26 mouse cellular contexts compared by ENCODE assay signal in genomic region chr4:133656997-133657396, GRCm38 (mm10). TPM values are rescaled to one million over a fixed set of nuclear protein-coding genes. Genes with fewer than 3 reads are reported as not detected.
DNase-seq lines count a peak whose midpoint lies in the region; ATAC-seq and TF ChIP-seq lines count a peak whose summit lies in the region.
"Had no signal": no experiment of that assay in that cellular context is flagged by ENCODE, and none has a peak within 500 bp of the region (broad histone marks: within the 10 kb centered on the region; RNA-seq: fewer than 3 reads in every experiment).

No protein-coding gene starts in this region.

- TF ChIP-seq CTCF in CH12.LX (conservative IDR thresholded peaks at IDR 0.05 in 1 of 2, IDR thresholded peaks at IDR 0.05 in 1 of 2; ENCODE audit: low read depth in 2 of 2, low read length in 2 of 2): no peak

- in situ Hi-C loops in CH12.LX (cut with MboI; ENCODE audit: low pct_ligation_motif_present, low pct_unique_long_range_greater_than_20kb, low sequenced_read_pairs): no loop called here

- no peak for TF ChIP-seq EP300 in CH12.LX (IDR thresholded peaks at IDR 0.05; ENCODE audit: low read length)

- 21% methylated on average over 4 of the region's 4 CpGs for WGBS in lung, embryonic 16.5 days

- H3K27me3 ChIP-seq in lung, embryonic 16.5 days (ENCODE audit: control insufficient read depth, insufficient read depth, low read depth, low read length): no peaks in the 10 kb centered on the region
- H3K27me3 ChIP-seq in CH12.LX (replicated peaks): no peaks in the 10 kb centered on the region
- H3K27me3 ChIP-seq: forebrain, embryonic 13.5 days; heart, embryonic 13.5 days; liver, embryonic 12.5 days; midbrain, embryonic 15.5 days had no signal

- H3K4me2 ChIP-seq in lung, embryonic 16.5 days (ENCODE audit: low read depth, low read length): no peak overlapping the region
- peak overlapping the region; percentile 10; the same call in 1 of the 2 replicates for H3K4me2 ChIP-seq in CH12.LX (ENCODE audit: insufficient read depth, low read depth, poor library complexity, severe bottlenecking)
- H3K4me2 ChIP-seq: forebrain, embryonic 13.5 days; heart, embryonic 13.5 days; hindbrain, embryonic 14.5 days; liver, embryonic 12.5 days; midbrain, embryonic 15.5 days had no signal

- no peak overlapping the region for H3K4me3 ChIP-seq in lung, embryonic 16.5 days (ENCODE audit: low read length)
- H3K4me3 ChIP-seq in CH12.LX (replicated peaks in 1 of 3; ENCODE audit: low read depth in 2 of 3, low read length in 2 of 3, poor library complexity in 1 of 3): no peak overlapping the region
- H3K4me3 ChIP-seq: forebrain, embryonic 13.5 days; gastrocnemius, adult 2 months; heart, adult 2 months; heart, embryonic 13.5 days; liver, embryonic 12.5 days; midbrain, embryonic 15.5 days had no signal

- H3K79me2 ChIP-seq in CH12.LX (replicated peaks; ENCODE audit: control insufficient read depth, extremely low read depth, insufficient read depth, poor library complexity, severe bottlenecking): no peaks in the 10 kb centered on the region

- no peaks in the 10 kb centered on the region for H3K9me3 ChIP-seq in lung, embryonic 16.5 days (ENCODE audit: control insufficient read depth, low read length)
- H3K9me3 ChIP-seq in CH12.LX (replicated peaks; ENCODE audit: low read length): no peaks in the 10 kb centered on the region
- H3K9me3 ChIP-seq: forebrain, embryonic 13.5 days; heart, embryonic 13.5 days; liver, embryonic 12.5 days; midbrain, embryonic 15.5 days had no signal

- no peak for TF ChIP-seq POLR2A in CH12.LX (IDR thresholded peaks at IDR 0.05; ENCODE audit: low read depth, low read length)

- ATAC-seq in lung, embryonic 16.5 days (ENCODE audit: low read depth): no peak
- ATAC-seq: forebrain, embryonic 13.5 days; intestine, postnatal 0 days; liver, embryonic 12.5 days; liver, postnatal 0 days; midbrain, embryonic 15.5 days had no signal

- H3K4me1 ChIP-seq in lung, embryonic 16.5 days (replicated peaks; ENCODE audit: control insufficient read depth, insufficient read depth, low read length): peaks cover 31% of the 10 kb centered on the region
- peaks cover 25 to 58% of the 10 kb centered on the region in 2 experiments for H3K4me1 ChIP-seq in CH12.LX (ENCODE audit: control insufficient read depth in 1 of 2, insufficient read depth in 2 of 2)

- TF ChIP-seq RAD21 in CH12.LX (IDR thresholded peaks at IDR 0.05; ENCODE audit: low read depth, low read length): no peak

- dilution Hi-C loops in CH12.LX (cut with MboI; ENCODE audit: extremely low pct_ligation_motif_present, extremely low pct_unique_long_range_greater_than_20kb, low sequenced_read_pairs): no loop called here

- H3K27ac ChIP-seq in lung, embryonic 16.5 days (ENCODE audit: low read length): peak overlapping the region; percentile 17; the same call in 1 of the 2 replicates
- peak overlapping the region; percentile 54 for H3K27ac ChIP-seq in CH12.LX (ENCODE audit: insufficient read depth, low read depth)
- H3K27ac ChIP-seq: forebrain, embryonic 13.5 days; gastrocnemius, adult 2 months; heart, adult 2 months; heart, embryonic 13.5 days; hindbrain, embryonic 14.5 days; liver, embryonic 12.5 days; midbrain, embryonic 15.5 days had no signal

- H3K9ac ChIP-seq in lung, embryonic 16.5 days (ENCODE audit: low read length): no peak overlapping the region
- H3K9ac ChIP-seq in CH12.LX (ENCODE audit: insufficient read depth, low read depth): no peak overlapping the region
- H3K9ac ChIP-seq: forebrain, embryonic 13.5 days; heart, embryonic 13.5 days; hindbrain, embryonic 14.5 days; liver, embryonic 12.5 days; liver, postnatal 0 days; midbrain, embryonic 15.5 days had no signal

- peaks cover 2% of the 10 kb centered on the region; the same call in 1 of the 2 replicates for H3K36me3 ChIP-seq in lung, embryonic 16.5 days (ENCODE audit: control insufficient read depth, insufficient read depth, low read length)
- H3K36me3 ChIP-seq in CH12.LX (replicated peaks in 1 of 2; ENCODE audit: control insufficient read depth in 1 of 2, insufficient read depth in 1 of 2, low read length in 1 of 2): peaks cover under 1 to 4% of the 10 kb centered on the region in 2 experiments

- DNase-seq in kidney, adult 9 months: peak; percentile 48
- DNase-seq in kidney, adult 8-10 months: no peak
- DNase-seq in lung, postnatal 10 days: no peak
- DNase-seq in CH12.LX (ENCODE audit: extremely low read depth): no peak
- DNase-seq in ES-CJ7 (ENCODE audit: low read depth, low spot score): peak; percentile 73
- DNase-seq in adrenal gland, adult 18-20 months (ENCODE audit: low spot score in 2 of 2): no peak
- DNase-seq: adrenal gland, postnatal 10 days; cerebellum, adult 9-10 months; cerebellum, postnatal 36 days; gastrocnemius, adult 2 months; gastrocnemius, postnatal 36 days; heart, adult 2 months; heart, postnatal 10 days; layer of hippocampus, postnatal 36 days; left cerebral cortex, postnatal 4 days; liver, postnatal 0 days; right cerebral cortex, adult 18-20 months; thymus, adult 2 months; thymus, postnatal 36 days had no signal

TF ChIP-seq in CH12.LX, 34 proteins besides CTCF, POLR2A, EP300 and RAD21:
- TF ChIP-seq PAX5 (IDR thresholded peaks at IDR 0.05; ENCODE audit: low read length) (no peak), KAT2A (IDR thresholded peaks at IDR 0.05; ENCODE audit: insufficient replicate concordance, low read length) (no peak), TCF12 (IDR thresholded peaks at IDR 0.05; ENCODE audit: low read depth, low read length) (no peak), ZKSCAN1 (IDR thresholded peaks at IDR 0.05; ENCODE audit: borderline replicate concordance, low read depth, low read length) (no peak), SMC3 (IDR thresholded peaks at IDR 0.05; ENCODE audit: low read depth, low read length) (no peak), HCFC1 (IDR thresholded peaks at IDR 0.05; ENCODE audit: low read depth, low read length) (no peak), IRF4 (IDR thresholded peaks at IDR 0.05; ENCODE audit: low read depth, low read length) (no peak), MAFK (IDR thresholded peaks at IDR 0.05; ENCODE audit: insufficient replicate concordance, low read length) (no peak), MYC (IDR thresholded peaks at IDR 0.05; ENCODE audit: low read depth, low read length) (no peak), USF2 (conservative IDR thresholded peaks at IDR 0.05; ENCODE audit: low read depth, low read length) (no peak), SIN3A (IDR thresholded peaks at IDR 0.05; ENCODE audit: low read length) (no peak), E2F4 (IDR thresholded peaks at IDR 0.05; ENCODE audit: insufficient replicate concordance, low read depth, low read length) (no peak), ZNF384 (IDR thresholded peaks at IDR 0.05; ENCODE audit: low read depth, low read length) (no peak), JUN (IDR thresholded peaks at IDR 0.05; ENCODE audit: insufficient read depth, low read depth, low read length) (no peak), UBTF (IDR thresholded peaks at IDR 0.05; ENCODE audit: low read depth, low read length) (no peak)

RNA-seq across cellular contexts. Expression of gene Zdhhc18, which starts 7.0 kb away (rescaled TPM):
- 3.1 and 3.3 TPM in 2 replicates for polyA plus RNA-seq in lung, embryonic 16.5 days (2015; fragmentation: Nextera tagmentation; extraction: Ambion mirVana)
- total RNA-seq in CH12.LX (2012; rRNA removed) (20.1 and 24.3 TPM in 2 replicates), CH12.LX (2014; rRNA removed) (13.7 and 15.9 TPM in 2 replicates)
- 31.0 and 31.8 TPM in 2 replicates for polyA plus RNA-seq in CH12.LX (2012; ENCODE audit: insufficient read length, low read depth)
- total RNA-seq in adrenal gland, adult 18-20 months (2021): 10 to 100 TPM; 19.6 to 34.5 TPM

RNA-seq across cellular contexts. Expression of gene Pigv, which starts 15.4 kb away (rescaled TPM):
- polyA plus RNA-seq in lung, embryonic 16.5 days (2015; fragmentation: Nextera tagmentation; extraction: Ambion mirVana): 20.1 and 20.7 TPM in 2 replicates
- total RNA-seq in CH12.LX (2012; rRNA removed) (3.7 and 4.3 TPM in 2 replicates), CH12.LX (2014; rRNA removed) (3.6 and 5.0 TPM in 2 replicates)
- 2.9 and 4.0 TPM in 2 replicates for polyA plus RNA-seq in CH12.LX (2012; ENCODE audit: insufficient read length, low read depth)
- 10 to 100 TPM; 16.3 to 20.4 TPM for total RNA-seq in adrenal gland, adult 18-20 months (2021)

RNA-seq across cellular contexts. Expression of gene Sfn, which starts 55.0 kb away (rescaled TPM):
- 21.6 and 29.3 TPM in 2 replicates for polyA plus RNA-seq in lung, embryonic 16.5 days (2015; fragmentation: Nextera tagmentation; extraction: Ambion mirVana)
- total RNA-seq in CH12.LX (2012; rRNA removed) (0.97 and 1.0 TPM in 2 replicates), CH12.LX (2014; rRNA removed) (0.61 and 1.1 TPM in 2 replicates)
- 2.0 and 2.8 TPM in 2 replicates for polyA plus RNA-seq in CH12.LX (2012; ENCODE audit: insufficient read length, low read depth)
- total RNA-seq in adrenal gland, adult 18-20 months (2021): 1 to 10 TPM; 1.4 to 1.9 TPM

Comparison
In these comparisons a context has a peak if more than half of its experiments do, and no peak if none do; other contexts are left out.
1. DNase-seq: peak in kidney, adult 9 months (single experiment) and ES-CJ7 (single experiment); none in kidney, adult 8-10 months (0 of 2), lung, postnatal 10 days (single experiment), CH12.LX (single experiment) and adrenal gland, adult 18-20 months (0 of 2).